Mouse (Mus musculus) CH12.LX (cell line): ENCODE results near the gene Igf1r.

ENCODE experiments used
- CTCF ChIP-seq, 2 experiments: IDR thresholded peaks in 1 of 2; conservative IDR thresholded peaks in 1 of 2; 2 replicates each; pipeline ENCODE4 v1.5.1; 2011 to 2012; ENCODE audit warnings: low read depth in 2 of 2, low read length in 2 of 2, improper control_type of control experiment in 1 of 2, inconsistent platforms in 1 of 2, mild to moderate bottlenecking in 1 of 2, moderate library complexity in 1 of 2
- EP300 ChIP-seq: IDR thresholded peaks from 2 replicates; pipeline ENCODE4 v1.6.1; 2011; ENCODE audit warnings: low read length, improper control_type of control experiment
- HCFC1 ChIP-seq: IDR thresholded peaks from 2 replicates; pipeline ENCODE4 v1.6.1; 2012; ENCODE audit warnings: low read depth, mild to moderate bottlenecking, inconsistent platforms, low read length, improper control_type of control experiment
- IRF4 ChIP-seq: IDR thresholded peaks from 2 replicates; pipeline ENCODE4 v1.6.1; 2014; ENCODE audit warnings: low read depth, mild to moderate bottlenecking, inconsistent platforms, low read length, improper control_type of control experiment
- POLR2A ChIP-seq: IDR thresholded peaks from 2 replicates; pipeline ENCODE4 v1.6.1; 2011; ENCODE audit warnings: low read depth, mild to moderate bottlenecking, improper control_type of control experiment, low read length
- POLR2AphosphoS2 ChIP-seq: IDR thresholded peaks from 2 replicates; pipeline ENCODE4 v1.6.1; 2011; ENCODE audit warnings: low read depth, low read length, improper control_type of control experiment

DNA sequence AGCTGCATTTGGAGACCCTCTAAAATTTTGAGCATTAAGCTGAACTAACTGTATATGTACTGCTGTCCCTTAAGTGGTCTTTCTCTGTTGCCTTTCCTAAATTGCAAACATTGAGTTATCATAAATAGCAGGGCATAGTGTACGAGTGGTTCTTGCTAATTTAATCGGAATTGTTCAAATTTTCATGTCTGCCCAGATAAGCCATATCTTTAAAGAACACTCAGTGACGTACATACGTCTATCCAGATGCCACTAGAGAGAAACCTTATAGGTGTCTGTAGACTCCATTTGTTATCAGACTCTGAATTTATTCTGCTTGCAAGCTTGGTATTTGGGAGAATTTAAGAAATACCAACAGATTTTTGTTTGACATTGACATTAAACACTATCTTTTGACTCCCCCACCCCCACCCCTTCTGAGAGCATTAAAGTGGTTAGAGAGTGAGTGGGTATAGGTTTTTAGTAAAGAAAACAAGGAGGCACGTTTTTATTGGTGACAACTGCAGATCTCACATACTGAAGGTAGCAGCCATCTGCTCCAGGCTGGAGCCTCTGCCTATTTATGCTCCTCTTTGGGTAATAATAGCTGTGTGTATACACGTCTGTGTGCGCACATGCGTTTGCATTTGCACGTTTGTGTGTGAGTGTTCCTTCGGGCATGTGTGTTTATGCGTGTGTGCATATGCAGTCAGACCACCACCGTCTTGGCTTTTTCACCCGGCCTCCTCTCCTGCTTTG lies 58.9 kb downstream of the Igf1r start:
- TF ChIP-seq POLR2A (no peak), HCFC1 (no peak), POLR2AphosphoS2 (no peak), EP300 (no peak), IRF4 (no peak), CTCF (conservative IDR thresholded peaks at IDR 0.05 in 1 of 2, IDR thresholded peaks at IDR 0.05 in 1 of 2; ENCODE audit: low read depth in 2 of 2, low read length in 2 of 2) (no peak)
